Mouse (Mus musculus) lung, adult 2 months (tissue): ENCODE data around the gene Nosip. TPM values are rescaled to one million over a fixed set of nuclear protein-coding genes. Genes with fewer than 3 reads are reported as not detected.

Experiments used
- DNase-seq: peaks from one replicate; pipeline ENCODE4 v3.0.0; 2022
- H3K4me1 ChIP-seq: fragments of 200-500 bp; 2 replicates; pipeline ENCODE4 v1.6.1; 2011; ENCODE audit warnings: low read length; ENCODE audit not compliant: control insufficient read depth, insufficient read depth
- H3K4me3 ChIP-seq: fragments of 200-500 bp; replicated peaks from 2 replicates; pipeline ENCODE3; 2011; ENCODE audit warnings: low read depth, mild to moderate bottlenecking, control low read depth, low read length; ENCODE audit errors: extremely low read depth
- CTCF ChIP-seq: fragments of 200-500 bp; IDR thresholded peaks from 2 replicates; pipeline ENCODE4 v1.5.1; 2011; ENCODE audit warnings: mild to moderate bottlenecking, low read length, control low read depth; ENCODE audit not compliant: insufficient read depth
- POLR2A ChIP-seq: fragments of 200-500 bp; IDR thresholded peaks from 2 replicates; pipeline ENCODE4 v1.6.1; 2011; ENCODE audit warnings: low read depth, mild to moderate bottlenecking, control low read depth, low read length, borderline replicate concordance; ENCODE audit errors: extremely low read depth
- WGBS: fragments of 180-500 bp; shearing (Covaris S2); methylation state at CpG from one replicate; pipeline ENCODE4 v1.1.7; 2018; 5-methylcytosine and 5-hydroxymethylcytosine counted together
- polyA plus RNA-seq: library from polyadenylated mRNA; depleted of rRNA; stranded (reverse); fragments of >200 nt; gene quantifications from 2 replicates; pipeline ENCODE4 v1.2.3, GENCODE M21; 2012

Nosip gene
- polyA plus RNA-seq, 1 experiment: 102 TPM

- no peak overlapping the region for H3K4me3 ChIP-seq
- 83% methylated on average over 7 of the region's 7 CpGs for WGBS
- no peak for DNase-seq
- TF ChIP-seq POLR2A (no peak), CTCF (no peak)
- H3K4me1 ChIP-seq: no peaks in the 10 kb centered on the region
These were observed 11.0 kb downstream of the Nosip start for GRCm38 (mm10) chr7:45073171-45073707.

- 90% methylated on average over 12 of the region's 12 CpGs for WGBS
- TF ChIP-seq POLR2A (no peak), CTCF (no peak)
- H3K4me3 ChIP-seq: no peak overlapping the region
- no peaks in the 10 kb centered on the region for H3K4me1 ChIP-seq
- DNase-seq: no peak
These were observed 11.7 kb downstream of the Nosip start for GRCm38 (mm10) chr7:45073949-45074348.

- DNase-seq: no peak
These were observed 13.2 kb downstream of the Nosip start for GRCm38 (mm10) chr7:45075405-45075804.

GRCm38 (mm10) chr7:45076501-45076900 is 14.3 kb downstream of the Nosip start:
- 88% methylated on average over 30 of the region's 30 CpGs for WGBS
- DNase-seq: no peak
- Histone ChIP-seq H3K4me1 (no peaks in the 10 kb centered on the region), H3K4me3 (no peak overlapping the region)
- TF ChIP-seq POLR2A (no peak), CTCF (no peak)

More at GRCm38 (mm10) chr7:45075405-45075804, 13.2 kb downstream of the Nosip start:
- no peaks in the 10 kb centered on the region for H3K4me1 ChIP-seq
- 40% methylated on average over 4 of the region's 4 CpGs for WGBS
- TF ChIP-seq CTCF (no peak), POLR2A (no peak)
- H3K4me3 ChIP-seq: no peak overlapping the region

- no peak for TF ChIP-seq POLR2A
- TF ChIP-seq CTCF: no peak
- no peaks in the 10 kb centered on the region; the same call in 1 of the 2 replicates for H3K4me1 ChIP-seq
- WGBS: 89% methylated on average over 14 of the region's 14 CpGs
These were observed 15.1 kb downstream of the Nosip start for GRCm38 (mm10) chr7:45077322-45077721.

GRCm38 (mm10) chr7:45077829-45078228 is 15.6 kb downstream of the Nosip start:
- Histone ChIP-seq H3K4me3 (no peak overlapping the region), H3K4me1 (peaks cover 4% of the 10 kb centered on the region; the same call in 1 of the 2 replicates)
- TF ChIP-seq POLR2A (no peak), CTCF (no peak)
- 92% methylated on average over 2 of the region's 2 CpGs for WGBS
- DNase-seq: no peak

More at GRCm38 (mm10) chr7:45077322-45077721, 15.1 kb downstream of the Nosip start:
- no peak for DNase-seq
- H3K4me3 ChIP-seq: no peak overlapping the region

- Histone ChIP-seq H3K4me1 (peaks cover 4% of the 10 kb centered on the region; the same call in 1 of the 2 replicates), H3K4me3 (no peak overlapping the region)
- DNase-seq: peak; percentile 68
- 27% methylated on average over 9 of the region's 9 CpGs for WGBS
- TF ChIP-seq POLR2A (no peak), CTCF (peak; percentile 81)
These were observed 16.3 kb downstream of the Nosip start for GRCm38 (mm10) chr7:45078513-45078912.

GRCm38 (mm10) chr7:45079856-45080255 is 17.6 kb downstream of the Nosip start:
- TF ChIP-seq CTCF (peak; percentile 89), POLR2A (peak; percentile 19; the same call in 1 of the 2 replicates)

GRCm38 (mm10) chr7:45081016-45081415 is 18.8 kb downstream of the Nosip start:
- TF ChIP-seq CTCF (no peak), POLR2A (no peak)
- WGBS: 67% methylated on average over 5 of the region's 5 CpGs
- peaks cover 4% of the 10 kb centered on the region; the same call in 1 of the 2 replicates for H3K4me1 ChIP-seq
- H3K4me3 ChIP-seq: no peak overlapping the region
- no peak for DNase-seq

More at GRCm38 (mm10) chr7:45079856-45080255, 17.6 kb downstream of the Nosip start:
- Histone ChIP-seq H3K4me3 (no peak overlapping the region), H3K4me1 (peaks cover 4% of the 10 kb centered on the region; the same call in 1 of the 2 replicates)
- DNase-seq: peak; percentile 94
- WGBS: 1% methylated on average over 10 of the region's 10 CpGs
